Mouse (Mus musculus): ENCODE measurements at regions not wholly inside any gene's neighbourhood (a gene's known extent, or its start where the extent isn't known, plus 50 kb on each side); places are given as distances from the start of the nearest gene placed in this dataset.

DNA sequence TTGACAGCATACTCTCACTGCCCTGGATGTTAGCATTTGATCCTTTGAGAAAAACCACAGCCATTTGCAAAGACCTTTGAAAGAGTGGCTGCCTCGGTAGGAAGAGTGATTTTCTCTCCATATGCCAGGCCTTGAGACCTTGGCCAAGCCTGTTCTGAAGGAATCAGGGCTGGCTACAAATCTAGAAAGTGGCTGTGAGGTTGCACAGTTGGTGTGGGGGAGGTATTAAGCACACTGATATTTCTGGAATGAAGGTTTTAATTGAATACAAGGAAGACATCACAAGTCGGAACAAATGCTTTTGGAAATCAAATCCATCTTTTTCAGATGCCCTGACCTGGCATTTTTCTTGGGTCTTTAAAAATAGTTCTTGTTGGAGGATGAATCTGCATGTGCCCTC is 143.5 kb downstream of the Zfp706 start:
- 84% methylated on average over 2 of the region's 2 CpGs for WGBS
- Histone ChIP-seq H3K4me3 (no peak overlapping the region), H3K27me3 (ENCODE audit: poor library complexity, severe bottlenecking) (no peaks in the 10 kb centered on the region), H3K27ac (no peak overlapping the region), H3K9me3 (peaks cover 3% of the 10 kb centered on the region; the same call in 1 of the 2 replicates), H3K4me1 (no peaks in the 10 kb centered on the region), H3K36me3 (replicated peaks) (no peaks in the 10 kb centered on the region)
- DNase-seq (ENCODE audit: extremely low spot score, low spot score), result no peak

DNA sequence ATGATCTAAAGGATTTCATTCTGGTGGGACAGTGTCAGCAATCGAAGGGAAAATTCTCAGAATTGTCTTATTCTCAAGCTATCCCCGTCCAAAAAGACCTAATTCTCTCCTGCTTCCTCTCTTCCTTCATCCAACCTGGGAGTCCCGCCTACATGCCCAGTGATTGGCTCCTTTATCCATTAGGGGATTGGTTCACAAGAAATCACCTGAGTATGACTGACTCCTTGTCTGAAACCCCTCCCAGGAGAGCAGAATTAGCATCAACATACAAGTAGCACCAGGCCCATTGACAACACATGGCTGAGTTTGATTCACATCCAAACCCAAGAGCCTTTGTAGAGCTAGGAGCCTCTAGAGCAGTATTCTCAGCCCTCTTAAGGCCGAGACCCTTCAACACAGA is 148.9 kb downstream of the Zfp706 start:
- H3K27me3 ChIP-seq (ENCODE audit: poor library complexity, severe bottlenecking), result no peaks in the 10 kb centered on the region
- no peak overlapping the region for H3K27ac ChIP-seq
- DNase-seq (ENCODE audit: extremely low spot score, low spot score), result no peak
- no peak overlapping the region for H3K4me3 ChIP-seq
- H3K4me1 ChIP-seq, result peaks cover 11% of the 10 kb centered on the region
- WGBS, result 85% methylated on average over 4 of the region's 4 CpGs
- no peaks in the 10 kb centered on the region for H3K36me3 ChIP-seq (replicated peaks)
- peaks cover 3% of the 10 kb centered on the region; the same call in 1 of the 2 replicates for H3K9me3 ChIP-seq

DNA sequence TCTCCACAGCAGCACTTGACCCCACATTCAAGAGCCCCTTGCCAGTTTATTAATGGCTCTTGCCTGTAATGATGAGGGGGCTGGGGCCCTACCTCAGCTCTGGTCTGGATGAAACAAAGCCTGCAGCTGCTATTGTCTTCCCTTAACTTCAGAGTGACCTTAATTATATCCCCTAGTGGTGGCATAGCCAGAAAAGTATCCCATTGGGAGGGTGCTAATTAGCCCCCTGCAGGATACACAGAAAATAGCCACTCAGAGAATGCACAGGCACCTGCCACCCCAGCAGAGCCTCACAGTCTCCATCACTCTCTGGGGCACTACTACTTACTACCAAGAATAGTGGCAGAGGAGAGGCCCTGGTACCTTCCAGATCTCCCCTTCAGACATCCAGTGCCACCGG is 150.0 kb downstream of the Zfp706 start:
- no peak for DNase-seq (ENCODE audit: extremely low spot score, low spot score)
- WGBS, result 89% methylated on average over 1 of the region's 1 CpGs
- Histone ChIP-seq H3K9me3 (peaks cover 2% of the 10 kb centered on the region; the same call in 1 of the 2 replicates), H3K4me3 (no peak overlapping the region), H3K27ac (no peak overlapping the region), H3K4me1 (peaks cover 11% of the 10 kb centered on the region), H3K36me3 (replicated peaks) (no peaks in the 10 kb centered on the region), H3K27me3 (ENCODE audit: poor library complexity, severe bottlenecking) (no peaks in the 10 kb centered on the region)

DNA sequence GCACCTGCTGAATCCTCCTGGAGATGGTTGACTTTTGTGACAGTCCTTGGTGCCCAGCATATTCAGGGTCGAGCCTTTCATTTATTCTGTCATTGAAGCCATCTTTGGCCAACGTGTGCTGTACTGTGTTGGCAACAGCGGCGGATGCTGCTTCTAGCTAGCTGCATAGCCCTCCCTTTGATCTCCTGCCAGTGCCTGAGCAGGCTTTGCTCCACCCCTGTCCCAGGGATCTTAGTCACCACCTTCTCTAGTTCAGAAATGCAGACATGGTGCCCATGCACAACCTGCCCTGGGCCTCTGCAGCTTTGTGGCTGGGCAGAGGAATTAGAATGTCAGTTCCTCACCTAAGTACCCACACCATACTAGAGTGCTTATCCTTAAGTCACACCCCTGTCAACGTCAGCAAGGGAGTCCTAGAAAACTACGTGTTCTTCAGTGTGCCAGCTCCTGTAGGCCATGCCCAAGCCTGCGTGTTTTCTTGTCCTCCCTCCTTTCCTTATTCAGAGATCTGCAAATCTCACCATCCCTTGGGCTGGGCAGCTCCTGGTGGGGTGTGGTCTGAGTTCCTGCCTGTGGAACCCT is 151.9 kb downstream of the Zfp706 start:
- no peaks in the 10 kb centered on the region for H3K9me3 ChIP-seq
- no peaks in the 10 kb centered on the region for H3K27me3 ChIP-seq (ENCODE audit: poor library complexity, severe bottlenecking)
- DNase-seq (ENCODE audit: extremely low spot score, low spot score), result no peak
- H3K36me3 ChIP-seq (replicated peaks), result no peaks in the 10 kb centered on the region
- 91% methylated on average over 7 of the region's 7 CpGs for WGBS
- no peak overlapping the region for H3K4me3 ChIP-seq
- peaks cover 11% of the 10 kb centered on the region for H3K4me1 ChIP-seq
- H3K27ac ChIP-seq, result no peak overlapping the region

DNA sequence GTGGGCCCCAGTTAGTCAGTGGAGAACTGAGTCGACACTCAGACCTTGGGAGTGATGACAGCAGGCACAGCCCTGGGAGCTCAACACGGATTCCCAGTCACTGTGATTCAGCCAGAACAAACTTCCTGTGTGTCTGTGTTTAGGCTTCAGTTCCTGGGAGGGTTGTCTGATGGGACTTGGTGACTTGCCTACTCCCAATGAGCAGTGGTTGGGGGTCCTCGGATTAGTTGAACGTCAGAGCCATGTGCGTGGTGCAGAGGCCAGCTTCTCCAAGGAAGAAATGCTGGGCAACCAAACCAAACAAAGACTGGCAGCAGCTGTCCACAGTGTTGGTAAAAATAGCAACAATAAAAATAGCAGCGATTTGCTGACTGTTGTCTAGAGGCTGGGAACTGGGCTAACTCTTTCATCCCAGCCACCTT is 152.7 kb downstream of the Zfp706 start:
- Histone ChIP-seq H3K27me3 (ENCODE audit: poor library complexity, severe bottlenecking) (no peaks in the 10 kb centered on the region), H3K27ac (no peak overlapping the region), H3K36me3 (replicated peaks) (no peaks in the 10 kb centered on the region), H3K4me1 (peaks cover 11% of the 10 kb centered on the region), H3K4me3 (no peak overlapping the region), H3K9me3 (no peaks in the 10 kb centered on the region)
- no peak for DNase-seq (ENCODE audit: extremely low spot score, low spot score)
- 81% methylated on average over 6 of the region's 6 CpGs for WGBS

DNA sequence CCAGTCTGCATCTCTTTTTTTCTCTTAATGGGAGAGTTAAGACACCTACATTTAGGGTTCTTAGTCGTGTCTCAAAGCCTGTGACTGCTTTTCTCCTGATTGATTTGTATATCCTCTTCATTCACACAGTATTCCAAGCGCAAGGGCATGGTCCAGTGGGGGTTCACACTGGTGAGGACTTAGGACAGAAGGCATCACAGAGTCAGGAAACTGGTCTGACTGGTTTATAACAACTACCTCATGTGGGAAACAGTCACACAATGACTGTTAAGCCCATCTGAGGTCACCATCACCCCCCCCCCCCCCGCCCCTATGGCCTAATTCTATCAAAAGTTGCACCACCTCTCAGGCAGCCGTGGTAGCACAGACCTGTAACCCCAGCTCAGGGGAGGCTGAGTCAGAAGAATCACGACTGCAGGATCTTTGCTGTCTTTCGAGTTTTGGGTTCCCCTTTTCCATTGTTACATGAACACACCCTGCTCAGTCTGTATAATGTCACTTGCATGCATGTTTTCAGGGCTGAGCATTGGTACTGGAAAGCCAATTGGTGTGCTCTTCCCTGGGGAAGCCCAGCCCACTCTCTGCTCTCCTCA is 155.2 kb downstream of the Zfp706 start:
- H3K27ac ChIP-seq, result no peak overlapping the region

DNA sequence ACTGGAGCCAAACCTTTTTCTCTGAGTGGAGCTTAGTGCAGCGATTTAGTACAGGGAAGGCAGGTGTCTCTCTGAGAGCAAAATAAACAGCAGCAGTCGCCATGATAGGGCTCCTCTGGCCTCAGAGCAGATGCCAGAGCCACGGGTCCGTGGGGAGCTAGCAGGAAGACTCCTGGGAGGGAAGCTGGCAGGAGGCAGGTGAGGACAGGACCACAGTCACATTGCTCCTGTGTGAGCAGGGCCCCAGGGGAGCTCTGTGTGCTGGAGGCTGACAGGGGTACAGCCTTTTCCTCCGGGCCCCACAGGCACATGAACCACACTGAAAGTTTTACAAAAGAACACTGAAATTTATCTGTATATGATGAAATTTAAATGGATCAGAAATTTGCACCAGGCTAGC is 159.3 kb downstream of the Zfp706 start:
- H3K4me3 ChIP-seq, result no peak overlapping the region
- no peaks in the 10 kb centered on the region for H3K36me3 ChIP-seq (replicated peaks)
- no peaks in the 10 kb centered on the region for H3K4me1 ChIP-seq
- DNase-seq (ENCODE audit: extremely low spot score, low spot score), result no peak
- WGBS, result 64% methylated on average over 5 of the region's 5 CpGs
- H3K9me3 ChIP-seq, result no peaks in the 10 kb centered on the region
- no peak overlapping the region for H3K27ac ChIP-seq
- H3K27me3 ChIP-seq (ENCODE audit: poor library complexity, severe bottlenecking), result no peaks in the 10 kb centered on the region

More for the DNA sequence above, 155.2 kb downstream of the Zfp706 start:
- Histone ChIP-seq H3K9me3 (no peaks in the 10 kb centered on the region), H3K36me3 (replicated peaks) (no peaks in the 10 kb centered on the region), H3K4me3 (no peak overlapping the region), H3K27me3 (ENCODE audit: poor library complexity, severe bottlenecking) (no peaks in the 10 kb centered on the region), H3K4me1 (peaks cover 5% of the 10 kb centered on the region)
- 63% methylated on average over 6 of the region's 6 CpGs for WGBS
- no peak for DNase-seq (ENCODE audit: extremely low spot score, low spot score)

DNA sequence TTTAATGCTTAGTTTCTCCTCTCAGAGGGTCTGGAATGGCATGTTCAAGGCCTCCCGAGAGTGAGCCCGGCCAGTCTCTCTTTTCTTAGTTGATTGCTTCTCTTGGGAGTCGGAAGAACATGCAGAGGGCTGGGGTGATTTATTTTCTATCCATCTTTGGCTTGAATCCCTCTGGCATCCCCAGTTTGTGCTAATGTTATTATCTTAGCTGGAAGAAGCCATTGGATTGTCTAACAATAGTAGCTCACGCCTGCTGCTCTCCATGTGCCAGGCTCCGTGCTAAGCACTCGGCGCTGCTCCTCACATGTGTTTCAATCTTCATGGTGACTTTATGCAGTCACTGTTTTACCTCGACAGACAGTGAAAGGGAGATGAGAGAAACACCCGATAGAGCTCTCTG is 160.8 kb downstream of the Zfp706 start:
- no peak overlapping the region for H3K27ac ChIP-seq
- no peak for DNase-seq (ENCODE audit: extremely low spot score, low spot score)
- WGBS, result 88% methylated on average over 9 of the region's 9 CpGs

More for the DNA sequence above, 160.8 kb downstream of the Zfp706 start:
- Histone ChIP-seq H3K36me3 (replicated peaks) (no peaks in the 10 kb centered on the region), H3K4me1 (0 out of 2 replicates have a peak, but pooled peaks cover 3% of the 10 kb centered on the region), H3K9me3 (no peaks in the 10 kb centered on the region), H3K27me3 (ENCODE audit: poor library complexity, severe bottlenecking) (no peaks in the 10 kb centered on the region), H3K4me3 (no peak overlapping the region)

Measured in forebrain, embryonic 10.5 days (tissue).